Mouse (Mus musculus) ES-E14 (cell line): Measurements from ENCODE around the gene Tmigd3.

Experiments used
- CHD2 ChIP-seq: IDR thresholded peaks from 2 replicates; pipeline ENCODE4 v1.6.1; 2014; ENCODE audit warnings: mild to moderate bottlenecking, low read depth, low read length, inconsistent platforms
- HCFC1 ChIP-seq: IDR thresholded peaks from 2 replicates; pipeline ENCODE4 v1.6.1; 2012; ENCODE audit warnings: low read length, inconsistent platforms, borderline replicate concordance; ENCODE audit not compliant: insufficient read depth
- ZNF384 ChIP-seq: IDR thresholded peaks from 2 replicates; pipeline ENCODE4 v1.6.1; 2012; ENCODE audit warnings: low read depth, low read length, inconsistent platforms

- no peak for TF ChIP-seq ZNF384
- TF ChIP-seq CHD2, result no peak
- no peak for TF ChIP-seq HCFC1
Measured at GRCm38 (mm10) chr3:105973411-105973810, 102.7 kb downstream of the Tmigd3 start, which contains the start of gene Ovgp1.
